Mouse (Mus musculus): ENCODE measurements around the gene Ostn.

Gene Ostn

GRCm38 (mm10) chr16:27387634-27388611 is 80.6 kb downstream of the Ostn start:
- DNase-seq (ENCODE audit: low read depth, low spot score), result no peak

- peak; percentile 59 for DNase-seq (ENCODE audit: low read depth, low spot score)
These were observed 81.6 kb downstream of the Ostn start, which contains the start of gene Ccdc50 for GRCm38 (mm10) chr16:27388761-27389451. Ccdc50 (plus strand) TSS chr16:27388869.

GRCm38 (mm10) chr16:27389534-27390282 is 82.4 kb downstream of the Ostn start:
- peak; percentile 56 for DNase-seq (ENCODE audit: low read depth, low spot score)

- no peak for DNase-seq (ENCODE audit: low read depth, low spot score)
These were observed 83.0 kb downstream of the Ostn start for GRCm38 (mm10) chr16:27390306-27390705.

DNA sequence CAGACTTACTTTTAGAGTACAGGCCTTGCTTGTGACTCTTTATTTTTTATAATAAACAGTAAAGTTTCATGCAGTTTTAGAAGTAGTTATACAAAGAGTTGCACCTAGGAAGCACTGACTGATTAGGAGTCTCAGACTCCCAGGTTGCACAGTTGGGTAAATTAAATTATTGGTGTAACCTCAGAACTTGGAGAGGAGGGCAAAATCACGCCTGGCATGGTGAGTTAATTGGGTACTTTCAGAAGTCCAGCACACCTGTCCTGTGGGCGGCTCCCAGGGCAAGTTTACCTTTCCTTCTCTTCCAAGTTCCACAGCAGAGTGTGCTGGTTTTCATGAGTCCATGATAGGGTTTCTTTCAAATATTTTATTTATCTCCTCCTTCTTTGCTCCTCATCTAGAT is 84.6 kb downstream of the Ostn start:
- DNase-seq (ENCODE audit: low read depth, low spot score), result no peak

DNA sequence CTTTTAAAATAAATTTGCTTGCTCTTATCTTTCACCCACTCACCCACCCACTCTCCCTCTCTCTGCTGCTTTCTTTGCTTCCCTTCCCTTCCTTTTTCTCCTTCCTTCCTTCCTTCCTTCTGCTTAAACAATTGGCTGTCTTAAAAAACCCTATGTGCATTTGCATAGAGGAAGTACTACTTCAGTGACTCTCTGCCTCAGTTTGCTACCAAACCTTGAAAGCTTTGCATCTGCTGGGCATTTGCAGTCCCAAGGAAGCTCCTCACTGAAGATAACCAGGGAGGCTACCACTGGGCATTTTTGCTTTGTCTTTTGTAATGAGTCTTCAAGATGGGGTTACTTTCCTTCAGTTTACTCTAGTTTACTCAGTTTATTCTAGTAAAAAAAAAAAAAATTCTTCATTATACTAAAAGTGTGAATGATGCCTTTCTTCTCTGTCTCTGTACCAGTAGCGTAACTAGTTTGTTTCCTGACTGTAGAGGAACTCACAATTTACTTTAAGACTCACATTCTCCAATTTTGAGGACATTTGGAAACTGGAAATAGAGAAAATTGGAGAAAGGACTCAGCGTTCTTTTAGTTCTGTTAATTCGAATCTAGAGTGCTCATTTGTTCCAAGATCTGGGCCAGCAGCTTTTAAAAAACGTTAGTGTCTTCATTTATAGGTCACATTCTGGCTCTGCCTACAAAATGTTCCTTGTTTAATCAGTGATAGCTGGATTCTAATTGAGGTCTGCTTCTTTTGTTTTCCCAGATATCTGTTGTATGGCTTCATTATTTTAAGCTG is 88.2 kb downstream of the Ostn start:
- DNase-seq (ENCODE audit: low read depth, low spot score), result peak; percentile 52

GRCm38 (mm10) chr16:27396951-27397350 is 89.7 kb downstream of the Ostn start:
- DNase-seq (ENCODE audit: low read depth, low spot score), result no peak

- DNase-seq (ENCODE audit: low read depth, low spot score), result no peak
These were observed 91.9 kb downstream of the Ostn start for GRCm38 (mm10) chr16:27399026-27399718.

DNA sequence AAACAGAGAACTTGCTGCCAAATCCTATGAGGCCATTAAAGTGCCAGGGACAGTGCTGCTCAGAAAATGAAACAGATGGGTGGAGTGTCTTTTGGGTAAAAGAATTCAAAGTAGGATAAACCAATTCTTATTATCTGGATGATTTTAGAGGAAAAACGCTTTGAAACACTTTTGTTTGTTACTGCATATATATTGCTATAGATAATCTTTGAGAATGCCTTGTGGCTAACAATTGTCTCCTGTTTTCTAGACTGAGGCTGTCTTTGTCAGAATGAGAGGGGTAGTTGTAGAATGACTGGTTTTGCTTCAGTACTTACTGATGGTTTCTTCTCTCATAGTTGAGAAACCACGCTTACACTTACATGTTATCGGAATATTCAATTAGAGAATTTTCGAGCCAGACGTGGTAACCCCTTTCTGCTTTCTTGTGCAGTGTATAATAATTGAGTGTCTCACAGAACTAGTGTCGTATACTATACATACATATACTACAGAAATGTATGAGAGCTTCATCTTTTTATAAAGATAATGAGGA is 92.5 kb downstream of the Ostn start:
- DNase-seq (ENCODE audit: low read depth, low spot score), result no peak

All from skeletal muscle tissue, adult 2 months (tissue).